Mouse (Mus musculus) right cerebral cortex, postnatal 10 days (tissue): ENCODE measurements at regions not wholly inside any gene's neighbourhood (a gene's known extent, or its start where the extent isn't known, plus 50 kb on each side); places are given as distances from the start of the nearest gene placed in this dataset.

ENCODE experiments used
- DNase-seq, 2 experiments: peaks; one replicate each; pipeline ENCODE4 v3.0.0; 2021; ENCODE audit warnings: low spot score in 2 of 2

DNA sequence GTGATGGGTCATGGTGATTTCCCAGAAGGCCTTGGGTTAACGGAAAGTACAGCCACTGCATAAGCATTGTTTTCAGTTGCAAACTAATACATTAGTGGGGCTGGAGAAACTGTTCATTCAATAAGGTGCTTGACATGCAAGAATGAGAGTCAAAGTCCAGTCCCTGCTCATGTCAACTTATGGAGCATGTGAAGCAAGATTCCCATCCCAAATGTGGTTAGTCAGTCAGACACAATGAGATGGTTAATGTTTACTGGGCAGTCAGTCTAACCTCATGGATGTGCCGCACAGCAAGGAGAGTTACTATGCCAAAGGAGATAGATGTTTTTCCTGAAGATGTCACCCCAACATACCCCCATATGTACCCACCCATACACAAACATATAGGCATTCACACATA is 993.8 kb upstream of the Jmjd1c start:
- no peak for DNase-seq

DNA sequence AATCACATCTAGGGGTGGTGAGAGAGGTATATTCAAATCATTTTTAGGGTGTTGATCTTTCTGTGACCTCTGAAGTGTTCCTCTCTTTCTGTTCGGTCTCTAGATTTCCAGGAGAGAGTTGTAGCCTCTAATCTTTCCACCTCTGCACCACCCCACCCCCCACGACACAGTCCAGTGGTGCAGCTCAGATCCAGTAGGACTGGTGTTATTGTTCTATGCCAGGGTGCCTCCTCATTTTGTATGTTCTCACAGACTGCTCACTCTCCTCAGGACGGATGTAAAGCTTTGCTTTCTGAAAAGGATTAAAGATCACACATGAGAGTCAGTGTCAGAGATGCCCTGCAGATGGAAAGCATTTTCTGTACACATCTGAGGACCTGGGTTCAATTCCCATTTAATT is 964.6 kb upstream of the Jmjd1c start:
- DNase-seq: no peak

DNA sequence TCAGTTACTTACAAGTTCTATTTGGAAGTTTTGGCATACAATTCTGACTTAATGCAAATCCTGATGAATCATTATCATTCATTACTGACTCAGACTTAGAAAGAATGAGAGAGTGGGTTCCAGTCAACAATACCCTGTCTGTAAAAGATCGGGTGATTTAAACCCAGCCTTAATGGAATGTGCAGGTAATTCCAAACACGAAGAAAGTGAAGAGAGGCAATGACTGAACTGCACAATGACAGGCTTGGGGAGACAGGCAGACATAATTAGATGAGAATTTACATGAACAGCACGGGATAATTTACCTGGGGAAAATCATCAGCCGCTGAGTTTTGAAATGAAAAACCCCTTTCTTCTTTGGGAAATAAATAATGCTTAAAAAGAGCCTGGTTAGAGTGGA is 963.9 kb upstream of the Jmjd1c start:
- no peak for DNase-seq

DNA sequence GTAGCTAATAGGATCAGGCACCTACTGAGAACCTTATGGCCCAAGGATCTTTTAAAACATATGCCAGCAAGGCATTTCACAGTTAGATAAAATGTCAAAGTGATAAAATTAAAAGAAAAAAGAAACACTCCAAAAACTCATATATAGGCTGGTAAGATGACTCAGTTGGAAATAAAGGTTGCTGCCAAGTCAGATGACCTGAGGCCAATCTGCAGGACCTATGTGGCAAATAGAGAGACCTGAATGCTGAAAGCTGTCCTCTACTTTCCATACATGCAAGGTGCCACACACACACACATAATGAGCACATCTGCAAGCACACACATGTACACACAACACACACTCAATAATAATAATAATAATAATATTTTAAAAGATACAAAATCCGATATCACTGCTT is 953.5 kb upstream of the Jmjd1c start:
- no peak for DNase-seq

DNA sequence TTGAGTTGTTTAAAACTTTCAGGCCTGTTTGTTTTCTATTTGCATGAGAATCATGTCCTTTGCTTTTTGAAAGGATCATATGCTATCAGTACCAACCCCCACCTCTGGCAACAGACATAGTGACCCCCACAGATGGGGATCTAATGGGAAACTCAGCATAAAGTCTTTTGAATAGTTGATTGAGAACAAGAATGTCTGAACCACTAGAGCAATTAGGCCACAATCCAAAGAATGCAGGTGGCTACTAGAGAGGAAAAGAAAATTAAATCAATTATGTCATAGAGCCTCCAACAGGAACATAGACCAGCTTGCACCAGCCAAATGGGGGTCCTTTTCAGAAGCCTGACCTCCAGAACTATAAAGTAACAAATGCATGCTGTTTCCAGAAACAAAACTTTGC is 953.0 kb upstream of the Jmjd1c start:
- DNase-seq: no peak

DNA sequence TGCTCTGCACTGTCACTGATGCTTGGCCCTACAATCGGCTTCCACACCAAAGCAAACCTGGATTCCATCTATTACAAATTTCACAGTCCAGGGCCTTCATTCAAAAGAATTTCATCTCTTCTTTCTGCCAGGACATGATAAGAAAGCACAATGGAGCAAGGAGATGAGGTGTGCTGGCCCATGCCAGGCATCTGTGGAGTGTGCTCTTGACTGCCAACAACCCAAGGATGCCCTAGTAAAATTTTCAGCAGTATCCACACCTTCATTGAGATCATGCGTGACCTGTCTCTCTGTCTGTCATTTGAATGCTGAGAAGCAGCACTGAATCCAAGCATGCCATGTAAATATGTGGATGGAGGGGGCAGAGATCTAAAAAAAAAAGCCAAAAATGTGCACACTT is 945.0 kb upstream of the Jmjd1c start:
- DNase-seq: no peak

DNA sequence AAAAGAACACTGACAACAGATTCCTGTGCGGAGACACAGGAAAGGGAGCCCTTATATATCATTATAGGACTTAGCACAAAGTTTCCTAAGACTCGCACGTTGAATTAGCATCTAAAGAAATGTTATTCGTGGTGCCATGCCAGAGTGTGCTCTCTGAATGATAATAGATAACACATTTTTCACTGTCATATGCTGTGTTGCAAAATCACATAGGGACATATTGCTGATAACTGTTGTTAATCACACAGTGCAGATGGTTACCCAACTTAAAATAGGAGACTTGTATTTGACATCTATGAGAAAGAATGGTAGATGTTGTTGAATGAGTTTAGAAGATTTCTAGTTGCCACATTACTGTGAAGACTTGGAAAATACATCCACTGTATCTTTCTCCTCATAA is 943.1 kb upstream of the Jmjd1c start:
- DNase-seq: no peak

DNA sequence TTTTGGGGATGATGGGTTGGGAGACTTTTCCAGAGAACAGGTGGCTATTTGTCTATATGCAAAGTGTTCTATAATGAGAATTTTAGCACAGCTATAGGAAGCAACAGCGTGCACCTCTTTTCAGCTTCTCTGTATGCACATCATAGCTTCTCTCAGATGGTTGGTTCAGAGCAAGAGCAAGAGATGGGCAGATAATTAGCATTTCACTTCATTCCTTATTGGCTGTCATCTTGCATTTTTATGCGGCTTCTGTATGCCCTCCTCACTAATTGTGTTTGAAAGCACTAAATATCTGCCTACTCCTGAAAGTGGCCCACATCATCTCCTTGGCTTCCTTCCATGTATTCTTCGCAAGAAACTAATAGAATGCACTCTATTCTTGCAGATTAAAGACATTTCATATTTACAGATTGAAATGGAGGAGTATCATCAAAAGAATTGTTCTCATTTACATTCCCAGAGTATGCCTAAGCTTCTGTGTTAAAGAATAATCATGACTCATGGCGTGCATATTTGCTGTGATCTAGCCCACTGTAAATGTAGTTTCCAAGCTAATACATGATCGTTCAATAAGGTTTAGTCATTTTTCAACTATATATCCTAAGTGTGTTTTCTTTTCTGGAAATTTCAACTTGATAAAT is 934.9 kb upstream of the Jmjd1c start:
- no peak for DNase-seq

DNA sequence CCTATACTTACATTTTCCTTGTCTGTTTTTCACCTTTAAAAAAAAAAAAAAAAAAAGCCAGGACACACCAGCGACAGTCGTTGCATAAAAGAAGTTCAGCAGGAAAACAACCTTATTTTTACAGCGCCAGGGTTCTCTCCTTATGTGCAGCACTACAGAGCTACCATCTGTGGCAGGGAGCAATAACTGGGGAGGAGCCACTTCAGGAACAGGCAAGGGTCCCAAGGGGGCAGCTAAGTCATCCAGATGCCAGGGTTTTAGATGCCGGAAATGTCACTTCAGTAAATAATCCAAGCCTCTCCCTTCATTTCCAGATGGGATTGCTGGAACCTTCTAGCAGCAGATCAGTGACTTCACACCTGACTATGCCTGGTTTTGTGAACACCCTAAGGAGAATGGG is 923.1 kb upstream of the Jmjd1c start:
- DNase-seq: no peak

DNA sequence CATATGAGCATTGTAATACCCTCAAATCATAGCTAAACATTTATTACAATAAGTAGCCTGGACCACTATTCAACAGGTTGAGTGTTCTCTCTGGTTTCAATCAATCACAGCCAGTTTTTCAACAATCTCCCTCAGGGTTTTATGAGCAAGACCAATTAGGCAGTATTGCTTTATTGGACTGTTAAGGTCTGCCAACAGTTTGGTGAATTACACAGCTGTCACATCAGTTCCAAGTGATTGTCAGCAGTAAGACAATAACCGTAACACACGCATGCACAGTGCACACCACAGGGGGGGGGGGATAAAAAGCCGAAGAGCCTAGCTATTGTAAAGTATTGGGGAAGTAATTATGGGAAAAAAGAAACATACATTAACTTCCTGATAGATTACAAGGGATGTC is 918.6 kb upstream of the Jmjd1c start:
- DNase-seq: no peak

DNA sequence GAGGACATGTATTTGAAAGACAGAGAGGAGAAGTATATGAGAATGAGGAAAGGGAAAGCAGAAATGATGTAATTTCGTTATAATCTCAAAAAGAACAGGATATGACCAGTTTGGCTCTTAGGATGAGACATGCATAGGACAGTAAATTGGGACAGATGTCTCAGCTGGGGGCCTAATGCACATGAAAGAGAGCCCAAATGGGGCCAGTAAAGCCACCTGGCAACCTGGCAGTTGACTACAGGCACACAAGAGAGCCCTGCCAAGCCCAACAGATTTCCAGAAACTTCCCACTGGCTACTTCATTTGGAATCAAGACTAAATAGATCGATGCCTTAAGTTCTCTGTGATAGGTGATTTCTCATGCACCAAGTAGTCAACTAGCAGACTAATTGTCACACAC is 914.7 kb upstream of the Jmjd1c start:
- DNase-seq: no peak

DNA sequence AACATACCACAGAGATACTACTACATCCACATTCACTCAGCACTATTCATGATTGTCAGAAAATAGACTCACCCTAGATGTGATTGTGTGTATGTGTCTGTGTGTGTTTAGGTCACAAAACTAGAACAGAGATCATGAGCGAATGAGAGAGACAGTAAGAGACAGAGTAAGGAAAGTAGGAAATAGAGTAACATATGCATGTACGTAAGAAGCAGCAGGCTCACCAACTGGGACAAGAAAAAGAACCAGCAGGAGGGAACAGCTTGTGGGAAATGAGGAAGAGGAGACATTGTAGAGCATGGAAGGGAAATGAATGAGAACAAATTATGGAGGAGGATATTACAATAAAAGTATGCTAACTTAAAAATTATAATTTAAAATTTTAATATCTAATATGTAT is 912.9 kb upstream of the Jmjd1c start:
- DNase-seq: peak in 1 of 2 experiments; percentile 34

DNA sequence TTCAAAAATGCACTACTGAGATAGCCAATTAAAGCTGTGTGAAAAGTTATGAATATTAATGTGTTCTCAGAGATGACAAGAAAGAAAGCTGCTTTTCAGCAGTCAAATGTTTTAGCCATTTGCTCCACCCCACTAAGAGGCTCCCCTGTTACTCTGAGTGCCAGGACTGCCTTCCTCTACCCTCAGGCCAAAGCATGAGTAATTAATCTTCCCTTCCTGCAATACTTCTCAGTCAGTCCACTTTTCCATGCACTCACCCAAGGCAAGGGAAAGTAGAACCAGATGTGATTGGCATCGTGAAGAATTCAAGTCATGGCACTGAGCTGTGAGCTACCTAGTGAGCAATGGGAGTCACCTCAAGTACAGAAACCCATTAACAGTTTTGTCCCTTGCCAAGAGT is 908.9 kb upstream of the Jmjd1c start:
- DNase-seq: no peak

DNA sequence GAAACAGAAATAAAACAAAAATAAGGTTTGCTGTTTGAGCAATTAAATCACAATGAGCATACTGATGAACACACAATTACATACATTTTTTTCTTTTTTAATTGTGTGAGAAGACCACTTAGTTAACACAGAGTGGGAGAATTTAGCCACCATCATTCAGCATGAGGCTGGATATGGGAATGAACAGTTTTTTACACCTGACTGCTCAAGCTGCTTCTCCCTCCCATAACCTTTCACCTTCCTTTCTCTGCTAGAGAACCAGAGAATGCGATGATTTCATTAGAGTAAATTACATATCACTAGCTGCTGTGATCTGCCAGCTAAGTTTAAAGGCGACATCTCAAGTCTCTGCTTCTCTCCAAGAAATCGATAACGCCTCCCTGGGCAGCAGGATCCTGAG is 894.8 kb upstream of the Jmjd1c start:
- no peak for DNase-seq

DNA sequence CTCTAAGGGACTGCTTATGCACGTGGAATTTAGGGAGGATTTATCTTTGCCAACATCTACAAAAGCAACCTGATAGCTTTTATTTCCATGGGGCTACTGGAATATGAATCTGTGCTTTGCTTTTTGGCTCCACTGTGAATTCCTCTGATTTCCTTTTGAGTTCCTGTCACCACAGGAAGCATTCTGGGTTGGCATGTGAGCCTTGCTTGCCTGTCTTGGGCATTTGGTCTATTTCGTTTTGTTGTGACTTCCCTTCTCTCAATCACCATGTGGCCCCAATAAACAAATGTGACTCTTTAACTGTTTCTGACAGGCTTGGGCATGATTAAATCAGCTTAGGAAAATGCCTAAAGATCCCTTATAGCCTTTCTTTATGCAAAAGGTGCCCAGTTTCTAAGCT is 867.8 kb upstream of the Jmjd1c start:
- DNase-seq: no peak

DNA sequence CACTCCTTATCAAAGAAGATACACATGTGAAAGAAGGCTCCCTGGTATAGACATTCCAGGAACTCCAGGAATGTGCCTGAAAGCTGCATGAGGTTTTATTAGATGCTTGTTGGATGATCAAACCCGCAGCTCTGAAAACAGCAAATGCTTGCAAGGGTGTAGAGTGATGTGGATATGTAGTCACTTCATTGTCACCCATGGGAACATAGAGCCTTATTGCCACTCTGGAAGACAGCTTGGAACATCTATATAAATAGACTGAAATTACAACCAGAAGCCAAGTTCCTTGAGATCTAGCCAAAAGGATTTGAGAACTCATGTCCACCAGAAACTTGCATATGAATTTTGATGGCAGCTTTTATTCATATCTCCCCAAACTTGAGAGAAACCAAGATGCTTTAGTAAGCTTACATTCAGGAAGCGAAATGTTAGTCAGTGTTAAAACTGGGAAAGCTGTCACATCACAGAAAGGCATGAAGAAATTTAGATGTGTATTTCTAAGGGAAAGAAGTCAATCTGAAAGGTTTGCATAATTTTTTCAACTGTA is 861.5 kb upstream of the Jmjd1c start:
- DNase-seq: peak; percentile 17 to 35

DNA sequence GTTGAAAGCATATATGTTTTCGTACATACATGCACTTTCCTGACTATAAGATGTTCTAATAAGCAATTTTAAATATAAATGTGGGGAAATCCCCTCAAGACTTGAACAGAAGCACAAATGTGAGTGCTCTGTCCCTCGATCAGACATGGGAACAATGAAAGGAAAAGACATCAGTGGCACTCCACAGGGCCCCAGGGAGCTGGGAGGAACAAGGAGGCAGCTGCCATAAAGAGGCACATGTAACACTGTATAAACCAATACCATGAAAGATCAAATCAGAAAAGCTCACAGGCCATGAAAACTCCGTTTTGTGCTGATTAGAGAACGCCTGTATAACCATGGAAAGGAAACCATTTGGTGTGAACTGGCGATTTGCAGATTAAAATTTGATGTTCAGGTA is 839.5 kb upstream of the Jmjd1c start:
- no peak for DNase-seq

DNA sequence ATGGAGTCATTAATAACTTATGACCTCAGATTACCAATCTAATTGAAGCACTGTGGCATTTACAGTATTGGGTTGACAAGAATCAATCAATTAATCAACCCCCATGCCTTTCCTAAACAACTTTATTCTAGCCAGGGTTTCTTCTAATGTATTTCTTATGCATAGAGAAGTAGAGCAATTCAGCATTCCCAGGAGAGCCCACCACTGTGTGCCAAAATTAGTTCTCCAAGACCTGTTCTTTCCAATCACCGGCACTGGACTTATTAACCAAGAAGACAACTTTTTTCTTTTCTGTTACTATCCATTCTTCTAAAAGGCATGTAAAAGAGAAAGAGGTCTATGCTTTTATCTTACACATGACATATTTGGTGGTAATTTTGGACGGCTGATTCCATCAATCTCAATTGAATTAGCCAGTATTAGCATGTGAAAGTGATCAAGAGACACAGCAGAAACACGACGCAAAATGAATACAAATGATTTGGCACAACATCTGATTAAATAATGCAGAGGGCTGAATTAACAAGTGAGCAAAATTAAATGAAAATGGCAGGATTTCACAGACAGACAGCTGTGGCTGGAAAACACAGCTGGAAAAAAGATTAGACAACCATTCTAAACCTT is 825.2 kb upstream of the Jmjd1c start:
- DNase-seq: no peak

DNA sequence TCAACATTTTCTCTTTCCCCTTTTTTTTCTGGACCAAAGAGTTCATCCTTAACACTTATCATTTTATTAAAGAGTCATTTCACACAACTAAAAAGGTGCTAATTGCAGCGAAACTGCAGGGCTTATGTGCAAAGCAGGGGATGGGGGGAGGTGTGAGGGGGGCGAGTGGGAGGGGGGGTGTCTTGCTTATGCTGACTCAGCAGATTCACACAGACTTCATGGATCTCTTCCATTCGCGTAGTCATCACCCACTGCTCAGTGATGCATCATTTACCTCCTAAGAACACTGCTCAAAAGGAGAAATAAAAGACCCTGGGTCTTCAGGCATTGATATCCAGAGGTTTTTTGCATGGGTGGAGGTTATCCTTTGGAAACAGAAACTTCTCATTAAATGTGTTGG is 800.3 kb upstream of the Jmjd1c start:
- DNase-seq: no peak

DNA sequence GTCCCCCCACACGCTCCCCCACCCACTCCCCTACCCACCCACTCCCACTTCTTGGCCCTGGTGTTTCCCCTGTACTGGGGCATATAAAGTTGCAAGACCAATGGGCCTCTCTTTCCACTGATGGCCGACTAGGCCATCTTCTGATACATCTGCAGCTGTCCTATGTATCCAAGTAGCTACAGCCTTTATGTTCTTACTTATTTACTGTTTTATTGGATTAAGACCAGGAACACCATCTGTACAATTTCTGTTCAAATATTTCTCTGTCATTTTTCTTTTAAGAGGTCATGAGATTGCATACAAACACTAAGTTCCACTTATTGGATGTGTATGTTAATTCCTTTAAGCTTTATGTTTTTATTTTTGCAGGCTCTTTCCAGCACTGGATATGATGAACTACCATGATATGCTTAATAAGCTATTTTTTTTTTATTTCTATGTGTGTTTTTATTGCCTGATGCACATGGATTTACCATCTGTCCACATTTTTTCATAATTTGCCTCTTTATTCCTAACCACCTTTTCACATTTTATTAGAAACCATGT is 792.6 kb upstream of the Jmjd1c start:
- DNase-seq: no peak

DNA sequence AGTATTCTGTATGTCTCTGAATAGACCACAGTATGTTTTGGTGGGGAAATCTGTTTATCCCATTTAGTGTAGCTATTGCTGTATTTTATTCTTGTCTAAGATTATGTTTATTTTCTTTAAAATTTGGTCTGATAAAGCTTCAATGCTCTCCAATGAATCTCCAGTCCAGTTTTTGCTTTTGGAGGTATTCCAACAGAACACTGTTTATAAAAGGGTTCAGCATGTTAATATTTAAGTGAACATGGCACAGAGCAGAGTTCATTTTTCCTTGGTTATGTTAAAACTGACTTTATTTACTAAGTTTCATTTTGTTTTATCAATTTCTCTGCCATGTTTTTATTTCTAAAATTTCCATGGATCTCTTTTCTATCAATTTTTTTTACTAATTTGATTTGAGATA is 791.0 kb upstream of the Jmjd1c start:
- no peak for DNase-seq

DNA sequence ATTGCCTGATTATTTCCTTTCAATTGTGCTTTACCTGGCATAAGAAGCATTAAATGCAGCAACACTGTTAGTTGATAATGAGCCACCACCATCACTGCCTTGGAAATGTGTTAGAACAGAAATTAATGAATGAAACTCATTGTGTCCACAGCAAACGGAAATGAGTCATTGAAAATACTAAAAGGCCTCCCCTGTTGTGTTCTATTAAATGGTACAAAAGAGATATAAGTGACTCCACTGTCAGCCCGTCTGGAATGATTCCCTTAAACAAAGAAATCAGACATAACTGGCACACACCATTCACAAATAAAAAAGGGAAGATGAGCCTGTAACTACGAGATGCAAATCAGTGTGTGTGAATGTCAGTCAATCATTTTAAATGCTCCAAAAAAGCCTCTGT is 764.8 kb upstream of the Jmjd1c start:
- DNase-seq: no peak

DNA sequence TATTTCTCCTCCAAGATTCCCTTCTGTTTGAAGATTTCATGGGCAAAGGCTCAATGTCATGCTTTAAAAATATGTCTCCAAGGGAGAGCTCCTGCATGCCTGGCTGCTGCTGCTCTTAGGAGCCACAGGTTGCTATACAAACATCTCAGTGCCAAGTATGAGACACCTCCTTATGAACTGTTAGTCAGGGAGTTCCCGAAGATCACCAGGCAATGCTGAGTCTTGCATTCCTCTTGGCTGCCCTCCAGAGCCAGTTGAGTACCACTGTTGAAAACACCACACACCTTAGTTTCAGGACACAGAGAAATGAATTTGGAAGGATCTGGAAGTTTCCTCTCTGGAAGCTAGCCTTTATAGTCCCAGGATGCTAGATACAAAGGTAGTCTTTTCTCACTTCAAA is 757.9 kb upstream of the Jmjd1c start:
- DNase-seq: no peak
